Mouse (Mus musculus) midbrain, embryonic 13.5 days (tissue): Measurements from ENCODE around the gene Ksr1. TPM values are rescaled to one million over a fixed set of nuclear protein-coding genes. Genes with fewer than 3 reads are reported as not detected.
A peak's percentile ranks its signal among the peaks of the same experiment; 100 is the strongest.

Experiments used
- ATAC-seq: fragments of 200-750 bp; cut with Nextera tagmentation; 2 replicates; pipeline ENCODE4 v1.8.0; 2017; ENCODE audit warnings: mild to moderate bottlenecking, moderate TSS enrichment, moderate library complexity
- H3K27ac ChIP-seq: fragments of 300-500 bp; sonication (generic); 2 replicates; pipeline ENCODE4 v1.5.1; 2015; ENCODE audit warnings: inconsistent platforms, mild to moderate bottlenecking, moderate library complexity
- H3K27me3 ChIP-seq: fragments of 300-500 bp; sonication (generic); 2 replicates; pipeline ENCODE4 v1.6.1; 2015; ENCODE audit warnings: mild to moderate bottlenecking, inconsistent platforms
- H3K36me3 ChIP-seq: fragments of 300-500 bp; sonication (generic); 2 replicates; pipeline ENCODE4 v1.6.1; 2015; ENCODE audit warnings: mild to moderate bottlenecking, inconsistent platforms
- H3K4me1 ChIP-seq: fragments of 300-500 bp; sonication (generic); replicated peaks from 2 replicates; pipeline ENCODE4 v1.6.1; 2015; ENCODE audit warnings: inconsistent platforms
- H3K4me2 ChIP-seq: fragments of 300-500 bp; sonication (generic); replicated peaks from 2 replicates; pipeline ENCODE4 v1.6.1; 2015; ENCODE audit warnings: moderate library complexity, mild to moderate bottlenecking, inconsistent platforms
- H3K4me3 ChIP-seq: fragments of 300-500 bp; sonication (generic); replicated peaks from 2 replicates; pipeline ENCODE4 v1.5.1; 2015; ENCODE audit warnings: mild to moderate bottlenecking, inconsistent platforms
- H3K9ac ChIP-seq: fragments of 300-500 bp; sonication (generic); replicated peaks from 2 replicates; pipeline ENCODE4 v1.6.1; 2015; ENCODE audit warnings: mild to moderate bottlenecking, inconsistent platforms
- H3K9me3 ChIP-seq: fragments of 300-500 bp; sonication (generic); 2 replicates; pipeline ENCODE4 v1.6.1; 2016; ENCODE audit warnings: mild to moderate bottlenecking, inconsistent platforms
- WGBS: fragments of 180-500 bp; shearing (Covaris S2); methylation state at CpG from one replicate; pipeline ENCODE4 v1.1.7; 2015; 5-methylcytosine and 5-hydroxymethylcytosine counted together
- polyA plus RNA-seq: library from polyadenylated mRNA; unstranded; fragments of >200 nt; fragmentation: Nextera tagmentation; extraction: Ambion mirVana; gene quantifications from 2 replicates; pipeline ENCODE4 v1.2.1, GENCODE M21; 2015

The Ksr1 gene
- polyA plus RNA-seq, 1 experiment from 2014 or later, result 3.7 TPM

DNA sequence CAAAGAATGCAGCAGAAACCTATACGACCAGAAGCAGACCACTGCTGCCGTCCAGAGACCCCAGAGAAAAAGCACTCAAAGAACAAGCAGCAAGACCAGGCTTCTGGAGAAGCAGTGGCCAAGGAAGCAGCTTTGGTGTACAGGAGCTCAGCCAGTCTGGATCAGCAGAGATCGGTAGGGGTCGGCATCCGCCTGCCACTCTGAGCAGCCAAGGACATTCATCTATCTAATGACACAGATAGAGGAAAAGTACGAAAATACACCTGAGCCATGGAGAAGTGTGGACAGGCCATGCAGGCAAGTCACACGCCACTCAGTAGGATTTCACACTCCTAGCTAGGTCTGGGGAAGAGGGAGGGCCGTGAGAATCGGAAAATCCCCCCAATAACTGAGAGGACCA is 12.2 kb downstream of the Ksr1 start:
- no peak overlapping the region for H3K27ac ChIP-seq
- 93% methylated on average over 9 of the region's 9 CpGs for whole genome bisulfite sequencing
- no peaks in the 10 kb centered on the region for H3K36me3 ChIP-seq
- no peak overlapping the region for H3K4me2 ChIP-seq
- H3K27me3 ChIP-seq, result no peaks in the 10 kb centered on the region
- H3K4me3 ChIP-seq, result no peak overlapping the region
- no peak overlapping the region for H3K9ac ChIP-seq
- peaks cover 13% of the 10 kb centered on the region; the same call in 1 of the 2 replicates for H3K4me1 ChIP-seq
- no peaks in the 10 kb centered on the region for H3K9me3 ChIP-seq
- ATAC-seq, result no peak

- Histone ChIP-seq H3K4me2 (no peak overlapping the region), H3K9ac (no peak overlapping the region), H3K9me3 (no peaks in the 10 kb centered on the region), H3K27ac (no peak overlapping the region), H3K36me3 (no peaks in the 10 kb centered on the region), H3K4me1 (peaks cover 13% of the 10 kb centered on the region; the same call in 1 of the 2 replicates), H3K27me3 (no peaks in the 10 kb centered on the region), H3K4me3 (no peak overlapping the region)
- WGBS, result 95% methylated on average over 5 of the region's 5 CpGs
- ATAC-seq, result no peak
Measured at GRCm38 (mm10) chr11:79133051-79133450, 13.2 kb downstream of the Ksr1 start.

GRCm38 (mm10) chr11:79131949-79132411 is 14.2 kb downstream of the Ksr1 start:
- Histone ChIP-seq H3K27ac (no peak overlapping the region), H3K4me1 (peaks cover 13% of the 10 kb centered on the region; the same call in 1 of the 2 replicates), H3K4me3 (no peak overlapping the region), H3K9me3 (no peaks in the 10 kb centered on the region), H3K27me3 (no peaks in the 10 kb centered on the region), H3K4me2 (no peak overlapping the region), H3K36me3 (no peaks in the 10 kb centered on the region), H3K9ac (no peak overlapping the region)
- no peak for ATAC-seq
- WGBS, result 76% methylated on average over 9 of the region's 9 CpGs

DNA sequence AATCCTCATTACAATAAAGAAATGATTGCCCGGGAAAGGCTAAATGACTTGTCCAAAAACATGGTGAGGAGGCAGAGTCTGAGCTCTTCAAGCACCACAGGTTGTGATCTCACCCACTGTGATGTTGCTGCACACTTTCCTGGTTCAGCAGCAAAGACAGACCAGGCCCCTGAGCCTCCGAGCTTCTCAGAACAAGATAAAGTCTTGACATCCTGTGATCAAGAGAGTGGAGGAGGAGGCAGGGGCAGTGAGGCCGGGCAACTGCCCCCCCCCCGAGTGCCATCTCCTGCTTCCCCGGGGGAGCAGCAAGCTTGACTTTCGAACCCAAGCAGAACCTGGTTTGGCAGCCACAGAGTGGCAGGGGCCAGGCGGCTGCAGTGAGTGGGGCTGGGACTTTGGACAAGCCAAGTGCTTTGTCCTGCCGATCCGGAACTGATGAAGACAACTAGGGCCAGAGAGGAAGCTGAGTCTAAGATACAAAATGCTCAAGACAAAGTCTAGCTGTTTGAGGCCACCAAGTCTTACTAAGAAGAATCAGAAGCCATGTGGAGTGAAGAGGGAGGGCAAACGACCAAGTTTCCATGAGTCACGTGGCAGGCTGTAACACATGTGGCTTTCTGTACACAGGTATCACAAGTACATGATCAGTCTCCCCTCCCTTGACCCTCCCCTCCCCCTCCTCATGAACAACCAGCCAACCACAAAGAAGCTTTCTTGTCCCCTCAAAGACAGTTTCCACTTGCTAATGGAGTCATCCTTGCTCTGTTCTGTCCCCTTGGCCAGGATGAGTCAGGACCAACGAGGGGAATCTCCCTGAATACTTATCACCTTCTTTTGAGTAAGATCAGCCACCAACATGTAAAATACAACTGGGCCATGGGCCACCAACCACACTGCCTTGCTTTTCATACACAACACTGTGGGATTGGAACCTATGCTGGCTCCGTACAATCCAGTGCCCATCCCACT is 16.5 kb downstream of the Ksr1 start:
- Histone ChIP-seq H3K4me1 (0 out of 2 replicates have a peak, but pooled peaks cover 4% of the 10 kb centered on the region), H3K36me3 (no peaks in the 10 kb centered on the region), H3K4me3 (no peak overlapping the region), H3K27ac (no peak overlapping the region), H3K27me3 (no peaks in the 10 kb centered on the region), H3K9ac (no peak overlapping the region), H3K9me3 (no peaks in the 10 kb centered on the region), H3K4me2 (no peak overlapping the region)
- ATAC-seq, result no peak
- 82% methylated on average over 13 of the region's 13 CpGs for WGBS

GRCm38 (mm10) chr11:79128233-79128632 is 18.0 kb downstream of the Ksr1 start:
- H3K4me2 ChIP-seq, result no peak overlapping the region
- 93% methylated on average over 7 of the region's 7 CpGs for WGBS
- ATAC-seq, result no peak

GRCm38 (mm10) chr11:79126963-79127362 is 19.2 kb downstream of the Ksr1 start:
- Histone ChIP-seq H3K9me3 (no peaks in the 10 kb centered on the region), H3K27me3 (no peaks in the 10 kb centered on the region), H3K9ac (no peak overlapping the region), H3K4me3 (no peak overlapping the region), H3K4me2 (no peak overlapping the region), H3K4me1 (0 out of 2 replicates have a peak, but pooled peaks cover under 1% of the 10 kb centered on the region), H3K36me3 (no peaks in the 10 kb centered on the region), H3K27ac (no peak overlapping the region)
- no peak for ATAC-seq
- WGBS, result 91% methylated on average over 3 of the region's 3 CpGs

More at GRCm38 (mm10) chr11:79128233-79128632, 18.0 kb downstream of the Ksr1 start:
- H3K27ac ChIP-seq, result no peak overlapping the region
- 0 out of 2 replicates have a peak, but pooled peaks cover 4% of the 10 kb centered on the region for H3K4me1 ChIP-seq
- H3K27me3 ChIP-seq, result no peaks in the 10 kb centered on the region
- no peak overlapping the region for H3K9ac ChIP-seq
- H3K4me3 ChIP-seq, result no peak overlapping the region
- no peaks in the 10 kb centered on the region for H3K9me3 ChIP-seq
- H3K36me3 ChIP-seq, result no peaks in the 10 kb centered on the region

DNA sequence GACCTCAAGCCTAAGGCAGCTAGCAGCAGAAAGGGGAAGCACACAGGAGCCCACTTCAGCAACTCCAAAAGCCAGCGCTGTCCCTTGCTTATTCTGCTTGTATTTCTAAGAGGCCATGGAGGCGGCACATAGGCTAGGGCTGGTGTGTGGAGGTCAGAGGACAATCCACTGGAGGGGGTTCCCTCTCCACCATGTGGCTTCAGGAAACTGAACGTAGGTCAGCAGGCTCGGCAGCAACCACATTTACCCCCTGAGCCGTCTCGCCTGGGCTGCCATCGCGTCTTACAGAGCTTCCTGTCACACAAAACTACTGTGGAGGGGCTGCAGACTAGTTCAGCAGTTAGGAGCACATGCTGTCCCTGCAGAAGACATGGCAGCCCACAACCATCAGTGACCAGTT is 20.4 kb downstream of the Ksr1 start:
- H3K9me3 ChIP-seq, result no peaks in the 10 kb centered on the region
- H3K4me2 ChIP-seq, result no peak overlapping the region
- H3K27me3 ChIP-seq, result no peaks in the 10 kb centered on the region
- WGBS, result 77% methylated on average over 8 of the region's 8 CpGs
- no peak for ATAC-seq
- H3K27ac ChIP-seq, result no peak overlapping the region
- H3K36me3 ChIP-seq, result no peaks in the 10 kb centered on the region
- no peak overlapping the region for H3K4me3 ChIP-seq
- no peak overlapping the region for H3K9ac ChIP-seq
- no peaks in the 10 kb centered on the region for H3K4me1 ChIP-seq

GRCm38 (mm10) chr11:79122556-79122955 is 23.7 kb downstream of the Ksr1 start:
- no peaks in the 10 kb centered on the region for H3K27me3 ChIP-seq
- WGBS, result 92% methylated on average over 10 of the region's 10 CpGs
- H3K27ac ChIP-seq, result no peak overlapping the region
- H3K4me1 ChIP-seq, result peaks cover 7% of the 10 kb centered on the region
- H3K4me3 ChIP-seq, result no peak overlapping the region
- no peaks in the 10 kb centered on the region for H3K9me3 ChIP-seq
- no peak overlapping the region for H3K9ac ChIP-seq
- no peak overlapping the region for H3K4me2 ChIP-seq
- ATAC-seq, result no peak
- H3K36me3 ChIP-seq, result no peaks in the 10 kb centered on the region

GRCm38 (mm10) chr11:79120087-79120486 is 26.1 kb downstream of the Ksr1 start:
- H3K9me3 ChIP-seq, result no peaks in the 10 kb centered on the region
- H3K36me3 ChIP-seq, result no peaks in the 10 kb centered on the region
- H3K27ac ChIP-seq, result no peak overlapping the region
- peaks cover 31% of the 10 kb centered on the region for H3K4me1 ChIP-seq
- 84% methylated on average over 3 of the region's 3 CpGs for WGBS
- H3K27me3 ChIP-seq, result no peaks in the 10 kb centered on the region
- no peak overlapping the region for H3K4me2 ChIP-seq
- no peak overlapping the region for H3K4me3 ChIP-seq
- no peak overlapping the region for H3K9ac ChIP-seq
- no peak for ATAC-seq

- WGBS, result 67% methylated on average over 5 of the region's 5 CpGs
- Histone ChIP-seq H3K9ac (no peak overlapping the region), H3K36me3 (no peaks in the 10 kb centered on the region), H3K9me3 (no peaks in the 10 kb centered on the region), H3K4me3 (no peak overlapping the region), H3K4me1 (peaks cover 36% of the 10 kb centered on the region), H3K4me2 (no peak overlapping the region), H3K27ac (no peak overlapping the region), H3K27me3 (no peaks in the 10 kb centered on the region)
- ATAC-seq, result no peak
Measured at GRCm38 (mm10) chr11:79118918-79119377, 27.3 kb downstream of the Ksr1 start.

DNA sequence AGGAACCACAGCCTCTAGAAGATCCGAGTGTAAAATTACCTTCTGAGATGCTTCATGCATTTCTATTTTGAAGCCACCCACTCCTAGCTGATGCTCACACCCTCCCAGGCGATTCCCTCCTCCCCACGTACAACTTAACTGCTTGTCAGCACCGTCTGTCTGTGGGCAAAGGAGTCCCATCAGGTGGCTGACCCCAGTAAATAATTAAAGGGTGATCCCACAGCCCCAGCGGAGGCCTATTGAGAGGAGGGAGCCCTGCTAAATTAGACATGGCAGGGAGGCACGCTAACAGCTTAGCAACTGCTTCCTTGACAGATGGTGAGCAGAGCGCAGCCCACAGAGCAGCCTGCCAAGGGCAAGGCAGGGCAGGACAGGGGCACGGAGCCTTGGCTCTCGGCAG is 29.5 kb downstream of the Ksr1 start:
- peak; percentile 89 for ATAC-seq
- H3K9ac ChIP-seq, result 0 out of 2 replicates have a peak overlapping the region, but pooled peaks have one; percentile 25
- no peaks in the 10 kb centered on the region for H3K9me3 ChIP-seq
- H3K4me2 ChIP-seq, result no peak overlapping the region
- no peaks in the 10 kb centered on the region for H3K36me3 ChIP-seq
- H3K27me3 ChIP-seq, result no peaks in the 10 kb centered on the region
- H3K27ac ChIP-seq, result peak overlapping the region; percentile 61
- 19% methylated on average over 9 of the region's 9 CpGs for WGBS
- peaks cover 39% of the 10 kb centered on the region for H3K4me1 ChIP-seq
- H3K4me3 ChIP-seq, result no peak overlapping the region

DNA sequence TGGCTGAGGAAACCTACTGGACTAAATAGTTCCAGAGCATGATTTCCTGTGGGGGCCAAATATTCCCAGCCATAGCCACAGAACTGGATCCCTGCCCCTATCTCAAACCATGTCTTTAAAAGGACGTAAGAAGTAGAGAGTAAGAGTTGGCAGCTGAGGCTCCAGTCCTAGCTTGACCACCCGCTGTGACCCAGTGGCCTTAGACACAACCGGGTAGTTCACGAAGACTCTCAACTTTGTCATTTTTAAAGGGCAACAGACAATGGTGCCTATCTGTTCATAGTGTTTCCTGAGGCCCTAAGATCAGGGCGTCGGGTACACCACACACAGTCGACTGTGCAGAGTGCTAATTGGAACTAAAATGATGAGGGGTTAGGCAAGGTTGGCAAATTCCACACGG is 30.5 kb downstream of the Ksr1 start:
- WGBS, result 77% methylated on average over 8 of the region's 8 CpGs
- no peak overlapping the region for H3K4me3 ChIP-seq
- H3K9ac ChIP-seq, result no peak overlapping the region
- no peaks in the 10 kb centered on the region for H3K27me3 ChIP-seq
- H3K4me1 ChIP-seq, result peaks cover 39% of the 10 kb centered on the region
- no peak overlapping the region for H3K27ac ChIP-seq
- H3K4me2 ChIP-seq, result no peak overlapping the region
- no peaks in the 10 kb centered on the region for H3K36me3 ChIP-seq
- no peak for ATAC-seq
- H3K9me3 ChIP-seq, result no peaks in the 10 kb centered on the region
